Mouse (Mus musculus): Measurements from ENCODE around the gene Zfp446. TPM values are rescaled to one million over a fixed set of nuclear protein-coding genes. Genes with fewer than 3 reads are reported as not detected.

The Zfp446 gene
- polyA plus RNA-seq, 1 experiment from 2014 or later, result 18.1 TPM

GRCm38 (mm10) chr7:13010005-13010908 lies 32.6 kb downstream of the Zfp446 start, which contains the start of gene Zbtb45:
Gene Zbtb45 (minus strand): TSS chr7:13010034.
- 15% methylated on average over 26 of the region's 26 CpGs for WGBS
- Histone ChIP-seq H3K4me2 (replicated peaks) (peak within 1 kb of the TSS; percentile 73), H3K27me3 (peaks cover 21% of the 10 kb centered on the region), H3K9me3 (no peaks in the 10 kb centered on the region), H3K36me3 (peaks cover 28% of the 10 kb centered on the region), H3K9ac (replicated peaks) (peak within 1 kb of the TSS; percentile 75), H3K4me1 (peaks cover 28% of the 10 kb centered on the region), H3K27ac (replicated peaks) (peak within 1 kb of the TSS; percentile 90), H3K4me3 (peak within 1 kb of the TSS; percentile 58)
- ATAC-seq (ENCODE audit: low FRiP score, low read depth), result no peak

- Histone ChIP-seq H3K4me1 (peaks cover 10% of the 10 kb centered on the region), H3K36me3 (no peaks in the 10 kb centered on the region)
- WGBS, result 68% methylated on average over 4 of the region's 4 CpGs
Measured at GRCm38 (mm10) chr7:13013671-13014070, 36.0 kb downstream of the Zfp446 start.

GRCm38 (mm10) chr7:13014275-13014839 lies 36.7 kb downstream of the Zfp446 start:
- Histone ChIP-seq H3K27ac (replicated peaks) (no peak overlapping the region), H3K9ac (replicated peaks) (no peak overlapping the region), H3K4me2 (replicated peaks) (no peak overlapping the region), H3K4me1 (peaks cover 6% of the 10 kb centered on the region), H3K9me3 (no peaks in the 10 kb centered on the region), H3K4me3 (no peak overlapping the region), H3K36me3 (no peaks in the 10 kb centered on the region), H3K27me3 (no peaks in the 10 kb centered on the region)
- no peak for ATAC-seq (ENCODE audit: low FRiP score, low read depth)
- 43% methylated on average over 6 of the region's 6 CpGs for WGBS

More at GRCm38 (mm10) chr7:13013671-13014070, 36.0 kb downstream of the Zfp446 start:
- Histone ChIP-seq H3K9me3 (no peaks in the 10 kb centered on the region), H3K27me3 (no peaks in the 10 kb centered on the region), H3K27ac (replicated peaks) (no peak overlapping the region), H3K4me2 (replicated peaks) (no peak overlapping the region), H3K9ac (replicated peaks) (no peak overlapping the region), H3K4me3 (no peak overlapping the region)
- ATAC-seq (ENCODE audit: low FRiP score, low read depth), result no peak

GRCm38 (mm10) chr7:13015217-13015616 lies 37.6 kb downstream of the Zfp446 start:
- Histone ChIP-seq H3K9ac (replicated peaks) (no peak overlapping the region), H3K9me3 (no peaks in the 10 kb centered on the region), H3K4me2 (replicated peaks) (no peak overlapping the region), H3K27ac (replicated peaks) (no peak overlapping the region), H3K4me3 (no peak overlapping the region), H3K27me3 (no peaks in the 10 kb centered on the region), H3K36me3 (no peaks in the 10 kb centered on the region), H3K4me1 (peaks cover 5% of the 10 kb centered on the region)
- WGBS, result 84% methylated on average over 1 of the region's 1 CpGs
- ATAC-seq (ENCODE audit: low FRiP score, low read depth), result no peak

GRCm38 (mm10) chr7:13022773-13023535 lies 45.3 kb downstream of the Zfp446 start:
- peaks cover 25% of the 10 kb centered on the region for H3K36me3 ChIP-seq
- WGBS, result 4% methylated on average over 31 of the region's 31 CpGs

GRCm38 (mm10) chr7:13023928-13024731 lies 46.5 kb downstream of the Zfp446 start:
- Histone ChIP-seq H3K27ac (replicated peaks) (peak overlapping the region; percentile 98), H3K36me3 (peaks cover 37% of the 10 kb centered on the region), H3K4me2 (replicated peaks) (peak overlapping the region; percentile 97), H3K4me1 (peaks cover 28% of the 10 kb centered on the region), H3K27me3 (no peaks in the 10 kb centered on the region), H3K9ac (replicated peaks) (peak overlapping the region; percentile 91), H3K9me3 (no peaks in the 10 kb centered on the region), H3K4me3 (peak overlapping the region; percentile 73)
- under 1% methylated on average over 83 of the region's 95 CpGs for WGBS
- ATAC-seq (ENCODE audit: low FRiP score, low read depth), result peak; percentile 86

More at GRCm38 (mm10) chr7:13022773-13023535, 45.3 kb downstream of the Zfp446 start:
- Histone ChIP-seq H3K9ac (replicated peaks) (peak overlapping the region; percentile 72), H3K27ac (replicated peaks) (peak overlapping the region; percentile 98), H3K4me2 (replicated peaks) (peak overlapping the region; percentile 97), H3K4me1 (peaks cover 28% of the 10 kb centered on the region), H3K4me3 (peak overlapping the region; percentile 73), H3K27me3 (no peaks in the 10 kb centered on the region), H3K9me3 (no peaks in the 10 kb centered on the region)
- ATAC-seq (ENCODE audit: low FRiP score, low read depth), result peak; percentile 67

- no peaks in the 10 kb centered on the region for H3K9me3 ChIP-seq
- peak; percentile 67 for ATAC-seq (ENCODE audit: low FRiP score, low read depth)
- H3K4me1 ChIP-seq, result peaks cover 28% of the 10 kb centered on the region
- no peaks in the 10 kb centered on the region for H3K27me3 ChIP-seq
- H3K4me3 ChIP-seq, result peak overlapping the region; percentile 73
- WGBS, result under 1% methylated on average over 22 of the region's 44 CpGs
- peak overlapping the region; percentile 97 for H3K4me2 ChIP-seq (replicated peaks)
- H3K27ac ChIP-seq (replicated peaks), result peak overlapping the region; percentile 98
- H3K36me3 ChIP-seq, result peaks cover 44% of the 10 kb centered on the region
- H3K9ac ChIP-seq (replicated peaks), result peak overlapping the region; percentile 91
Measured at GRCm38 (mm10) chr7:13024805-13025204, 47.2 kb downstream of the Zfp446 start.

- Histone ChIP-seq H3K27ac (replicated peaks) (peak overlapping the region; percentile 98; the same call in 1 of the 2 replicates), H3K9ac (replicated peaks) (peak overlapping the region; percentile 91), H3K4me2 (replicated peaks) (peak overlapping the region; percentile 97), H3K36me3 (peaks cover 52% of the 10 kb centered on the region), H3K9me3 (no peaks in the 10 kb centered on the region), H3K4me1 (peaks cover 28% of the 10 kb centered on the region), H3K4me3 (peak overlapping the region; percentile 73), H3K27me3 (no peaks in the 10 kb centered on the region)
- ATAC-seq (ENCODE audit: low FRiP score, low read depth), result no peak
- WGBS, result 30% methylated on average over 4 of the region's 4 CpGs
Measured at GRCm38 (mm10) chr7:13025511-13026112, 48.0 kb downstream of the Zfp446 start.

GRCm38 (mm10) chr7:13028986-13029385 lies 51.3 kb downstream of the Zfp446 start:
- peaks cover 75% of the 10 kb centered on the region for H3K36me3 ChIP-seq
- no peak overlapping the region for H3K27ac ChIP-seq (replicated peaks)
- ATAC-seq (ENCODE audit: low FRiP score, low read depth), result no peak
- WGBS, result 90% methylated on average over 4 of the region's 4 CpGs
- H3K9me3 ChIP-seq, result no peaks in the 10 kb centered on the region
- no peak overlapping the region for H3K4me2 ChIP-seq (replicated peaks)
- H3K4me3 ChIP-seq, result no peak overlapping the region
- H3K9ac ChIP-seq (replicated peaks), result no peak overlapping the region
- peaks cover 27% of the 10 kb centered on the region for H3K4me1 ChIP-seq
- no peaks in the 10 kb centered on the region for H3K27me3 ChIP-seq

- Histone ChIP-seq H3K4me1 (peaks cover 29% of the 10 kb centered on the region), H3K36me3 (peaks cover 81% of the 10 kb centered on the region), H3K4me2 (replicated peaks) (no peak overlapping the region), H3K4me3 (no peak overlapping the region), H3K9me3 (no peaks in the 10 kb centered on the region), H3K27ac (replicated peaks) (no peak overlapping the region), H3K27me3 (no peaks in the 10 kb centered on the region), H3K9ac (replicated peaks) (no peak overlapping the region)
- 76% methylated on average over 5 of the region's 5 CpGs for WGBS
- ATAC-seq (ENCODE audit: low FRiP score, low read depth), result no peak
Measured at GRCm38 (mm10) chr7:13031069-13031468, 53.4 kb downstream of the Zfp446 start.

GRCm38 (mm10) chr7:13031983-13032382 lies 54.3 kb downstream of the Zfp446 start:
- H3K9ac ChIP-seq (replicated peaks), result no peak overlapping the region
- peaks cover 29% of the 10 kb centered on the region for H3K4me1 ChIP-seq
- peaks cover 75% of the 10 kb centered on the region for H3K36me3 ChIP-seq
- H3K9me3 ChIP-seq, result no peaks in the 10 kb centered on the region
- WGBS, result 86% methylated on average over 2 of the region's 2 CpGs
- H3K27ac ChIP-seq (replicated peaks), result no peak overlapping the region
- ATAC-seq (ENCODE audit: low FRiP score, low read depth), result no peak
- no peaks in the 10 kb centered on the region for H3K27me3 ChIP-seq
- no peak overlapping the region for H3K4me3 ChIP-seq
- H3K4me2 ChIP-seq (replicated peaks), result no peak overlapping the region

Data from midbrain, embryonic 12.5 days (tissue).